Mouse (Mus musculus): ENCODE results near the gene Ablim2. TPM values are rescaled to one million over a fixed set of nuclear protein-coding genes. Genes with fewer than 3 reads are reported as not detected.

Ablim2 gene
- polyA plus RNA-seq, 1 experiment from 2014 or later, result 2.0 TPM

- no peak overlapping the region for H3K4me3 ChIP-seq (ENCODE audit: low read depth, low read length)
- H3K9me3 ChIP-seq (ENCODE audit: control insufficient read depth), result no peaks in the 10 kb centered on the region
- H3K4me1 ChIP-seq (replicated peaks; ENCODE audit: control insufficient read depth, insufficient read depth, low read length), result 0 out of 2 replicates have a peak, but pooled peaks cover 3% of the 10 kb centered on the region
- H3K27ac ChIP-seq (ENCODE audit: low read depth, low read length), result no peak overlapping the region
- H3K36me3 ChIP-seq (ENCODE audit: control insufficient read depth, insufficient read depth), result peaks cover 5% of the 10 kb centered on the region; the same call in 1 of the 2 replicates
- no peaks in the 10 kb centered on the region for H3K27me3 ChIP-seq (replicated peaks; ENCODE audit: control insufficient read depth, insufficient read depth, low read length)
- no peak overlapping the region for H3K9ac ChIP-seq (ENCODE audit: low read depth, low read length)
- H3K4me2 ChIP-seq (replicated peaks; ENCODE audit: low read depth), result no peak overlapping the region
- ATAC-seq, result no peak
- WGBS, result 80% methylated on average over 4 of the region's 4 CpGs
- TF ChIP-seq CTCF (IDR thresholded peaks at IDR 0.05; ENCODE audit: low read depth), result no peak
Measured at GRCm38 (mm10) chr5:35731006-35731405, 26.7 kb upstream of the Ablim2 start.

DNA sequence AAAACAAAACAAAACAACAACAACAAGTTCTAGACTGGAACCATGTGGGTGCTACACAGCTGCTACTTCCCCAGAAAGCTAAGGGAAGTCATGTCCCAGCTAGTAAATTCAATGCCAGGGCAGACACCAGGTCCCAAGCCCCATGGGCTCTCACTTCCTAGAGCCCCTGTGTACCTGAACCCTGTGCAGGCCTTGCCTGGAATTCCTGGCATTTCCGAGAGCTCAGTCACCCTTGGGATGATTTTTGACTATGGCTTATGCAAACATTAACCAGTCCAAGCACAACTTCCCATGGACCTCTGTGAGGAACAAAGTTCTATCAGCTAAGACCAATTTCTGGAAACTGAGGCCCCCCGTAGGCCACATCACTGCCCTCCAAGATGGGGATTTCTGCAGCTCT is 24.2 kb upstream of the Ablim2 start:
- no peak overlapping the region for H3K4me3 ChIP-seq (ENCODE audit: low read depth, low read length)
- H3K4me2 ChIP-seq (replicated peaks; ENCODE audit: low read depth), result no peak overlapping the region
- H3K36me3 ChIP-seq (ENCODE audit: control insufficient read depth, insufficient read depth), result no peaks in the 10 kb centered on the region; the same call in 1 of the 2 replicates
- no peak for ATAC-seq
- H3K27me3 ChIP-seq (replicated peaks; ENCODE audit: control insufficient read depth, insufficient read depth, low read length), result no peaks in the 10 kb centered on the region
- H3K9ac ChIP-seq (ENCODE audit: low read depth, low read length), result no peak overlapping the region
- 0 out of 2 replicates have a peak, but pooled peaks cover 3% of the 10 kb centered on the region for H3K4me1 ChIP-seq (replicated peaks; ENCODE audit: control insufficient read depth, insufficient read depth, low read length)
- no peaks in the 10 kb centered on the region for H3K9me3 ChIP-seq (ENCODE audit: control insufficient read depth)
- TF ChIP-seq CTCF (IDR thresholded peaks at IDR 0.05; ENCODE audit: low read depth), result no peak
- no peak overlapping the region for H3K27ac ChIP-seq (ENCODE audit: low read depth, low read length)
- 73% methylated on average over 2 of the region's 2 CpGs for WGBS

GRCm38 (mm10) chr5:35737231-35737901 is 20.3 kb upstream of the Ablim2 start:
- H3K27ac ChIP-seq (ENCODE audit: low read depth, low read length), result peak overlapping the region; percentile 91
- WGBS, result 25% methylated on average over 20 of the region's 20 CpGs
- H3K9ac ChIP-seq (ENCODE audit: low read depth, low read length), result no peak overlapping the region
- H3K27me3 ChIP-seq (replicated peaks; ENCODE audit: control insufficient read depth, insufficient read depth, low read length), result no peaks in the 10 kb centered on the region
- H3K4me1 ChIP-seq (replicated peaks; ENCODE audit: control insufficient read depth, insufficient read depth, low read length), result peaks cover 13% of the 10 kb centered on the region; the same call in 1 of the 2 replicates
- H3K4me2 ChIP-seq (replicated peaks; ENCODE audit: low read depth), result peak overlapping the region; percentile 66
- peak; percentile 26; the same call in 1 of the 2 replicates for TF ChIP-seq CTCF (IDR thresholded peaks at IDR 0.05; ENCODE audit: low read depth)
- peak; percentile 86 for ATAC-seq
- H3K4me3 ChIP-seq (ENCODE audit: low read depth, low read length), result no peak overlapping the region
- H3K9me3 ChIP-seq (ENCODE audit: control insufficient read depth), result no peaks in the 10 kb centered on the region
- H3K36me3 ChIP-seq (ENCODE audit: control insufficient read depth, insufficient read depth), result no peaks in the 10 kb centered on the region; the same call in 1 of the 2 replicates

- 58% methylated on average over 2 of the region's 2 CpGs for WGBS
- peak overlapping the region; percentile 91 for H3K27ac ChIP-seq (ENCODE audit: low read depth, low read length)
- no peaks in the 10 kb centered on the region for H3K9me3 ChIP-seq (ENCODE audit: control insufficient read depth)
- no peak for ATAC-seq
- H3K4me2 ChIP-seq (replicated peaks; ENCODE audit: low read depth), result peak overlapping the region; percentile 66
- peaks cover 13% of the 10 kb centered on the region; the same call in 1 of the 2 replicates for H3K4me1 ChIP-seq (replicated peaks; ENCODE audit: control insufficient read depth, insufficient read depth, low read length)
- H3K36me3 ChIP-seq (ENCODE audit: control insufficient read depth, insufficient read depth), result no peaks in the 10 kb centered on the region; the same call in 1 of the 2 replicates
- TF ChIP-seq CTCF (IDR thresholded peaks at IDR 0.05; ENCODE audit: low read depth), result no peak
- peak overlapping the region; percentile 59 for H3K9ac ChIP-seq (ENCODE audit: low read depth, low read length)
- H3K4me3 ChIP-seq (ENCODE audit: low read depth, low read length), result peak overlapping the region; percentile 43
- H3K27me3 ChIP-seq (replicated peaks; ENCODE audit: control insufficient read depth, insufficient read depth, low read length), result no peaks in the 10 kb centered on the region
Measured at GRCm38 (mm10) chr5:35739005-35739404, 18.7 kb upstream of the Ablim2 start.

DNA sequence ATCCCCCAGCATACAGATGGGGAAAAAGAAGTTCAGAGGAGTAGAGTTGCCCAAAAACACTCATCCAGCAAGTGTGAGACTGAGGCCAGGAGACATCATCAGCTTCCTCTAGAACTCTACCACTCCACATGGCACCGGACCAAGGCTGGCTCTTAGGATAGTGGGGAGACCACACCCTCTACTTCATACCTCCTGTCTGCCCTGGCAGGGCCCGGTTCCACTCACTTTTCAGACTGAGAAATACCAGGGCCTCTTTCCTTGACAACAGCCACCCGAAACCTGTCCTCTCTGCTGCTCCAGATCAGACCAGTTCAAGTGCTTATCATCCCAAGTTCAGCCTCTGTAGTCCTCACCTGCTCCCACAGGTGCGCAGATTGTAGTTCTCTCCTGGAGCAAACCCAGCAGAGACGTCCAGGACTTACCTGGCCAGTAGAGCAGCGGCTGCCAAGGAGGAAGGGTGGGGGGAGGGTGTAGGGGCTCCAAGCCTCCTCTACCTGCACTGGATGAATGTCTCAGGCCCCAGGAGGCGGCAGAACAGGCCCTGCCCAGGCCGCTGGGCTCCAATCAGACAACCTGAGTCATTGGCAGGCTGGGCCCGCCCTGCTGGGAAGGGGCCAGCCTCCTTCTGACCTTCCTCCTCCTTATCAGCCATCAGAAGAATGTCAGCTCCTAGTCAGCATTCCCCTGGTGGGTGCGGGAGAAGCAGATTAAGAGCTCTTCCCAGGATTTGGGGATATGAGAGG is 18.0 kb upstream of the Ablim2 start, which contains the start of gene Sh3tc1:
Sh3tc1 (minus strand) TSS at position 452 of the 743 bp plus-strand sequence.
- WGBS, result 19% methylated on average over 10 of the region's 10 CpGs
- Histone ChIP-seq H3K27me3 (replicated peaks; ENCODE audit: control insufficient read depth, insufficient read depth, low read length) (no peaks in the 10 kb centered on the region), H3K9me3 (ENCODE audit: control insufficient read depth) (no peaks in the 10 kb centered on the region), H3K4me2 (replicated peaks; ENCODE audit: low read depth) (peak within 1 kb of the TSS; percentile 66), H3K36me3 (ENCODE audit: control insufficient read depth, insufficient read depth) (no peaks in the 10 kb centered on the region), H3K4me3 (ENCODE audit: low read depth, low read length) (peak within 1 kb of the TSS; percentile 43), H3K9ac (ENCODE audit: low read depth, low read length) (peak within 1 kb of the TSS; percentile 59), H3K27ac (ENCODE audit: low read depth, low read length) (peak within 1 kb of the TSS; percentile 91), H3K4me1 (replicated peaks; ENCODE audit: control insufficient read depth, insufficient read depth, low read length) (peaks cover 13% of the 10 kb centered on the region; the same call in 1 of the 2 replicates)
- peak; percentile 74 for ATAC-seq
- TF ChIP-seq CTCF (IDR thresholded peaks at IDR 0.05; ENCODE audit: low read depth), result no peak

DNA sequence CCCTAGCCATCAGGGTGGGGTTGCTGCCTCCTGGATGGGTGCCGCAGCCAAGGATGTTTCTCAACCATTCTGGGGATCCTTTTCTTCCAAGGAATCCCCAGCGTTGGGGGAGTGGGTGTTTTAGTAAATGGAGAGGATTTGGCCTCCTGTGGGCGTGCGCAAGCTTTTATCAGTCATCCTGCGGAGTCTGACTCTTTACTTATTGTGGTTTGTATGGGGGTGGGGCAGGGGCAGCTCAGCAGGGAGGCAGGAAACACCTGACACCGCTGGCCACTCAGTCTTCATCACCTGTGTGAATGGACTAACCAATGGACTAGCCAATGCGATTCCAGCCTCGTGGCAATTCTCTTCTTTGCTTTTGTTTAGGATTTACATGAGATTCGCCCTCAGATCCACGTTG is 17.0 kb upstream of the Ablim2 start:
- no peak for ATAC-seq
- H3K27ac ChIP-seq (ENCODE audit: low read depth, low read length), result peak overlapping the region; percentile 91; the same call in 1 of the 2 replicates
- peak overlapping the region; percentile 66 for H3K4me2 ChIP-seq (replicated peaks; ENCODE audit: low read depth)
- H3K4me1 ChIP-seq (replicated peaks; ENCODE audit: control insufficient read depth, insufficient read depth, low read length), result peaks cover 13% of the 10 kb centered on the region; the same call in 1 of the 2 replicates
- WGBS, result 25% methylated on average over 10 of the region's 10 CpGs
- H3K9ac ChIP-seq (ENCODE audit: low read depth, low read length), result no peak overlapping the region
- H3K36me3 ChIP-seq (ENCODE audit: control insufficient read depth, insufficient read depth), result no peaks in the 10 kb centered on the region
- TF ChIP-seq CTCF (IDR thresholded peaks at IDR 0.05; ENCODE audit: low read depth), result no peak
- no peaks in the 10 kb centered on the region for H3K27me3 ChIP-seq (replicated peaks; ENCODE audit: control insufficient read depth, insufficient read depth, low read length)
- no peak overlapping the region for H3K4me3 ChIP-seq (ENCODE audit: low read depth, low read length)
- H3K9me3 ChIP-seq (ENCODE audit: control insufficient read depth), result no peaks in the 10 kb centered on the region

All from intestine, postnatal 0 days (tissue).